Mouse (Mus musculus): ENCODE results near the gene Defb20. TPM values are rescaled to one million over a fixed set of nuclear protein-coding genes. Genes with fewer than 3 reads are reported as not detected.

Defb20 gene
- total RNA-seq, 2 experiments from 2014 or later = not detected

DNA sequence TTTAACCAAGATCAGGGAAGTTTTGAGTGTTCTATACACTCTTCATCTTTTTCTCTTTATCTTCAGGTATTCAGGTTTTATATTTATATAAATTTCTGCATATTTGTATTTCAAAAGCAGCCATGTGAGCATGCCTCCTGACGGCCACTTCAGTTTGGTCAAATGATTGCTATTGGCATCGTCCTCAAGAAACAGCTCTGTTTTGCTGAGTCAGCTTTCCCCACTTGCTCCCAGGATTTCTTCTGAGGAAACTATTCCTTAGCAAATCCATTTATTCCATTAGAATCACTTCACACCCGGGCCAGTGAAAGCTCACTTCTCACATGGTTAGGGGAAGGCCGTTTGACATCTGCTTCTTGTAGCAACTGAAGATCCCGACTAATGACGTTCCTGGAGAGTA lies 21.2 kb downstream of the Defb20 start:
- DNase-seq (ENCODE audit: low spot score in 2 of 2) = no peak

DNA sequence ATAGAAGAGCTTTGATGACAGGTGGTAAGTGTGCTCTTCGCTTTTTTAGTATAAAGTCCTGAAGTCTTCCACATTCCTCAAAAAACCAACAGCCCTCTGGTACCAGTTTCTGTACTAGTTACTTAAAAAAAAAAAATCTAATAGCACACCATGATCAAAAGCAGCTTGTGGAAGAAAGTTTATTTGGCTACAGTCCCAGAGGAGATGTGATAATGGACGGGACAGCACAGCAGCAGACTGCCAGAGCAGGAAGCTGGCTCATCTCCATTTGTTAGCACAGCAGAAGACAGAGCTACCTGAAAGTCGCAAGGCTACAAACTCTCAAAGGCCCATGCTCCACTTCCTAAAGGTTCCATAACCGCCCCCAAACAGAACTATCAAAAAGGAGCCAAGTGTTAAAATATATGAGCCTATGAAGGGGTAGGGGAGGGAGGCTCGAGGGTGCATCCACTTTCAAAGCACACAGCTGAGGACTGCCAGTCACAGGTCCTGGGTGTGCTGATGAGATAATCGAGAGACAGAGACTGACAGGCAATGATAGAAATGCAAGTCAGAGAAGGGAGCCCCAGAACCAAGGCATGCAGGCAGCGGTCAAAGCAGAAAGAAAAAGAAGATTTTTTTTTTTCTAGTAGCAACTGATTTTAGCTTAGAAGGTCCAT lies 23.5 kb downstream of the Defb20 start:
- DNase-seq (ENCODE audit: low spot score in 2 of 2) = no peak

DNA sequence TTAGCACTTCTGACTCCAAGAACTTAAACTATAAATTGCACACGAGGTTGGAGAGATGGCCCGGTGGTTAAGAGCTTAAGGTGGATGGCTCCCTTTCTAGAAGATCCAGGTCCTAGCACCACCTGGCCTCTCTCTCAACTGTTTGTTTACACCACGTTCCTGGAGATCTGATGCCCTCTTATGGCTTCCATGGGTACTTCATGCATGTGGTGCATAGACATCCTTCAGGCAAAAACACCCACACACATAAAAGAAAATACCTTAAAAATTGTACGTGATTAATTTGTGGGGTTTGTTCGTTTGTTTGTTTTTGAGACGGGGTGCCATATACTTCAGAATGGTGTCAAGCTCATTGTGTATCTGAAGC lies 24.0 kb downstream of the Defb20 start:
- DNase-seq (ENCODE audit: low spot score in 2 of 2) = no peak

DNA sequence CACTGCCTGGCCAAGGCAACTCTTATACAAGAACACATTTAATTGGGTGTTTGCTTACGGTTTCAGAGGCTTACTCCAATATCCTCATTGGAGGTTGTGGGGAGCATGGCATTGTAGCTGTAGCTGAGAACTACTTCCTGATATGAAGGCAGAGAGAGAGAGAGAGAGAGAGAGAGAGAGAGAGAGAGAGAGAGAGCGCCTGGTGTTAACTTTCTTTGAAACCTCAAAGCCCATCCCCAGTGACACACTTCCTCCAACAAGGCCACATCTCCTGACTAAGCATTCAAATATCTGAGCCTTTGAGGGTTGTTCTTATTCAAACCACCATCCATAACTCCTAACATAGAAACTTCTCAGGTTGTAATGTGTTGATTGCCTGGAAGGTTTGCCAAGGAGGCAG lies 27.1 kb downstream of the Defb20 start:
- DNase-seq (ENCODE audit: low spot score in 2 of 2) = no peak

DNA sequence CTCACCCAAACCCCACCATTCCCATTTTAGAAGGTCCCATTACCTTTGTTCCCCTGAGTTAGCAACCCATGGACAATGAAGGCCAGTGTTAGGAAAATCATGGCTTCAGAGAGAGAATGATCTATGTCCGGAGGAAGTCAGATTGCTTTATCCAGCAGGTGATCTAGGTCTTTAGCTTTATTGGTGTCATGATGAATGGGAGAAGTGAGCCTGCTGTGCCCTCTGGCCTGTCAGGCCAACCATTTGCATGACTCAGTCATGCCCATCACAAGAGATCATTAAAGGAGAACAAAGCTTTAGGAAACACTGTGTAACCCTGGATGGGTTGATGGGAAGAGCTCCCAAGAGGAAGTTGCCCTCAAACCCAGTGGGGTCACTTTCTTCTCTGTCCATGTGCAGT lies 34.7 kb downstream of the Defb20 start, which contains the start of gene Defb26:
Defb26 (minus strand) TSS at position 101 of the 400 bp plus-strand sequence.
- DNase-seq (ENCODE audit: low spot score in 2 of 2) = no peak

DNA sequence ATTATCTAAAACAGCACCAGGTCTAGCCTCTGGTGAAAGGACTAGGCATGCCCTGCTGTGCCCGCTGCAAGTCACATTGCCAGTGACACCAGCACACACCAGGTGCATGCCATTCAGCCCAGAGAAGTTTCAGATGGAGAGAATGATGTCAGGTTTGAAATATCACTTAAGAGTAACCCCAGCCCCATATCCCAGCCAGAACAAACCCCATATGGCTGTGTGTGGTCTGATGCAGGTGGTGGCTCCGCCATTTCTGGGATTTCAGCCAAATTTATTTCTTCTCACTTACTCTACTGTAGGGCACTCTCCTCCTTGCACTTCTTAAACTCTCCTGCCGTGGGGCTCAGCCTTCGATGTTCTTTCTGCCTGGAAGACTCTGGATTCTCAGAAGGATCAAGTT lies 39.2 kb downstream of the Defb20 start:
- DNase-seq (ENCODE audit: low spot score in 2 of 2) = no peak

DNA sequence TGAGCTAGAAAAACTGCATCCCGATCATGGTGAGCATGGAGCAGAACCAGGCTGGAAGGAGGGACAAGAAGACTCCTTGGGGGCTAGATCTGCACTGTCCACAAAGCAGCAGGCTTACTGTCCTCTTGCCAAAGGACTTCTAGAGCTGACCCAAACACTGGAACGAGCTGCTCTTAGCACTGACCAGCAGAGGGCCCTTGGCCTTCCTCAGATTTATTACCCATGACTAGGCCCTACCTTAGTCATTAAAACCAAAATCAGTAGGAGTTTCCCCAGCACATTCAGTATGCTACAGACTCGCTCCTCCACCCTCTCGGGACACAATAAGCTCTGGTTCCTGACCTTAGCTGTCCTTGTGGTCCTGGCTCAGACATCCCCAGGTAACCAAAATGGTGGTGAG lies 41.1 kb downstream of the Defb20 start, which contains the start of gene Defb28:
Defb28 (plus strand) TSS at position 275 of the 400 bp plus-strand sequence.
- DNase-seq (ENCODE audit: low spot score in 2 of 2) = no peak

Other genes with a start within 250 kb of the Defb20 start
- gene Tbc1d20, start 183.2 kb upstream of the Defb20 start, total RNA-seq (2021) = 100 to 1,000 TPM in 1 of 2 experiments, 10 to 100 TPM in 1; 93.0 to 101 TPM
- gene Rbck1, start 144.4 kb upstream of the Defb20 start, total RNA-seq (2021) = 100 to 1,000 TPM; 139 TPM
- gene Trib3, start 133.0 kb upstream of the Defb20 start, total RNA-seq (2021) = 1 to 10 TPM; 4.3 to 4.9 TPM
- gene Nrsn2, start 100.4 kb upstream of the Defb20 start, total RNA-seq (2021) = 1 to 10 TPM; 4.4 to 4.5 TPM
- gene Sox12, start 79.0 kb upstream of the Defb20 start, total RNA-seq (2021) = 10 to 100 TPM; 50.9 to 51.1 TPM
- 10 to 100 TPM; 18.5 to 20.2 TPM for gene Zcchc3, start 62.0 kb upstream of the Defb20 start, total RNA-seq (2021)
- gene 6820408C15Rik, start 61.5 kb upstream of the Defb20 start, total RNA-seq (2021) = under 1 TPM; 0.37 to 0.56 TPM
- gene Defb23, start 12.4 kb upstream of the Defb20 start, total RNA-seq (2021) = not detected
- not detected for gene Defb22, start 13.1 kb downstream of the Defb20 start, total RNA-seq (2021)
- not detected for gene Defb26, start 34.6 kb downstream of the Defb20 start, total RNA-seq (2021)
- gene Defb28, start 41.2 kb downstream of the Defb20 start, total RNA-seq (2021) = not detected
- not detected for gene Defb29, start 63.0 kb downstream of the Defb20 start, total RNA-seq (2021)
- gene Gm17416, start 92.3 kb downstream of the Defb20 start, total RNA-seq (2021) = not detected
- not detected for gene Defb21, start 95.7 kb downstream of the Defb20 start, total RNA-seq (2021)
- 10 to 100 TPM in 1 of 2 experiments, 1 to 10 TPM in 1; 8.3 to 10.2 TPM for gene Defb19, start 103.2 kb downstream of the Defb20 start, total RNA-seq (2021)
- not detected for gene Defb45, start 122.3 kb downstream of the Defb20 start, total RNA-seq (2021)
- 1 to 10 TPM; 2.0 to 2.3 TPM for gene Defb36, start 127.3 kb downstream of the Defb20 start, total RNA-seq (2021)
- 1 to 10 TPM; 2.4 to 2.8 TPM for gene Defb25, start 146.0 kb downstream of the Defb20 start, total RNA-seq (2021)
- 10 to 100 TPM; 11.5 to 17.9 TPM for gene Rem1, start 149.9 kb downstream of the Defb20 start, total RNA-seq (2021)
- 100 to 1,000 TPM; 138 to 140 TPM for gene H13, start 192.4 kb downstream of the Defb20 start, total RNA-seq (2021)
- gene Mcts2, start 210.0 kb downstream of the Defb20 start, total RNA-seq (2021) = 10 to 100 TPM; 26.7 to 27.4 TPM